Mouse (Mus musculus): ENCODE results near the gene Dgkd.
A peak's percentile ranks its signal among the peaks of the same experiment; 100 is the strongest.

Dgkd gene

GRCm38 (mm10) chr1:87848237-87848996 lies 4.7 kb upstream of the Dgkd start:
- peak; percentile 60 to 74 for DNase-seq (ENCODE audit: low spot score in 2 of 2)

GRCm38 (mm10) chr1:87849278-87849677 lies 3.8 kb upstream of the Dgkd start:
- DNase-seq (ENCODE audit: low spot score in 2 of 2) = no peak

- DNase-seq (ENCODE audit: low spot score in 2 of 2) = no peak
Measured at GRCm38 (mm10) chr1:87851344-87851743, 1.7 kb upstream of the Dgkd start.

- no peak for DNase-seq (ENCODE audit: low spot score in 2 of 2)
Measured at GRCm38 (mm10) chr1:87852081-87852790, 851 bp upstream of the Dgkd start.

- peak in 1 of 2 experiments; percentile 36 for DNase-seq (ENCODE audit: low spot score in 2 of 2)
Measured at GRCm38 (mm10) chr1:87853601-87854361, 694 bp downstream of the Dgkd start.

GRCm38 (mm10) chr1:87854411-87854810 lies 1.3 kb downstream of the Dgkd start:
- DNase-seq (ENCODE audit: low spot score in 2 of 2) = no peak

- DNase-seq (ENCODE audit: low spot score in 2 of 2) = no peak
Measured at GRCm38 (mm10) chr1:87854851-87855251, 1.8 kb downstream of the Dgkd start.

- no peak for DNase-seq (ENCODE audit: low spot score in 2 of 2)
Measured at GRCm38 (mm10) chr1:87855522-87855921, 2.4 kb downstream of the Dgkd start.

- DNase-seq (ENCODE audit: low spot score in 2 of 2) = peak in 1 of 2 experiments; percentile 51
Measured at GRCm38 (mm10) chr1:87856823-87857222, 3.7 kb downstream of the Dgkd start.

GRCm38 (mm10) chr1:87858031-87858430 lies 4.9 kb downstream of the Dgkd start:
- DNase-seq (ENCODE audit: low spot score in 2 of 2) = no peak

- no peak for DNase-seq (ENCODE audit: low spot score in 2 of 2)
Measured at GRCm38 (mm10) chr1:87858529-87858928, 5.4 kb downstream of the Dgkd start.

- no peak for DNase-seq (ENCODE audit: low spot score in 2 of 2)
Measured at GRCm38 (mm10) chr1:87863602-87864001, 10.5 kb downstream of the Dgkd start.

GRCm38 (mm10) chr1:87864889-87865288 lies 11.8 kb downstream of the Dgkd start:
- no peak for DNase-seq (ENCODE audit: low spot score in 2 of 2)

- no peak for DNase-seq (ENCODE audit: low spot score in 2 of 2)
Measured at GRCm38 (mm10) chr1:87866672-87867071, 13.6 kb downstream of the Dgkd start.

- DNase-seq (ENCODE audit: low spot score in 2 of 2) = no peak
Measured at GRCm38 (mm10) chr1:87871546-87871945, 18.5 kb downstream of the Dgkd start.

GRCm38 (mm10) chr1:87873081-87873480 lies 20.0 kb downstream of the Dgkd start:
- DNase-seq (ENCODE audit: low spot score in 2 of 2) = no peak

- no peak for DNase-seq (ENCODE audit: low spot score in 2 of 2)
Measured at GRCm38 (mm10) chr1:87876065-87876464, 23.0 kb downstream of the Dgkd start.

GRCm38 (mm10) chr1:87877552-87878283 lies 24.6 kb downstream of the Dgkd start:
- no peak for DNase-seq (ENCODE audit: low spot score in 2 of 2)

GRCm38 (mm10) chr1:87879034-87879433 lies 25.9 kb downstream of the Dgkd start:
- no peak for DNase-seq (ENCODE audit: low spot score in 2 of 2)

GRCm38 (mm10) chr1:87879494-87880325 lies 26.6 kb downstream of the Dgkd start:
- DNase-seq (ENCODE audit: low spot score in 2 of 2) = peak in 1 of 2 experiments; percentile 85

GRCm38 (mm10) chr1:87880326-87880627 lies 27.2 kb downstream of the Dgkd start:
- no peak for DNase-seq (ENCODE audit: low spot score in 2 of 2)
